In genomic region chr14:74640819-74641381, GRCm38 (mm10) we compare ENCODE assay signal across 8 mouse cellular contexts. TPM values are rescaled to one million over a fixed set of nuclear protein-coding genes. Genes with fewer than 3 reads are reported as not detected.
DNase-seq lines count a peak whose midpoint lies in the region; ATAC-seq and TF ChIP-seq lines count a peak whose summit lies in the region.

TSS of gene Htr2a (plus strand) at chr14:74640840.

- WGBS in forebrain, embryonic 16.5 days, result under 1% methylated on average over 20 of the region's 20 CpGs
- WGBS in midbrain, embryonic 13.5 days, result under 1% methylated on average over 20 of the region's 20 CpGs

- H3K9ac ChIP-seq in forebrain, embryonic 16.5 days (replicated peaks; ENCODE audit: low read depth, low read length), result peak within 1 kb of the TSS; percentile 44
- peak within 1 kb of the TSS; percentile 49 for H3K9ac ChIP-seq in midbrain, embryonic 13.5 days (replicated peaks)

- H3K9me3 ChIP-seq in forebrain, embryonic 16.5 days (ENCODE audit: control insufficient read depth, low read length), result no peaks in the 10 kb centered on the region
- H3K9me3 ChIP-seq in midbrain, embryonic 13.5 days, result no peaks in the 10 kb centered on the region

- H3K36me3 ChIP-seq in forebrain, embryonic 16.5 days (ENCODE audit: control insufficient read depth, insufficient read depth), result no peaks in the 10 kb centered on the region
- H3K36me3 ChIP-seq in midbrain, embryonic 13.5 days, result no peaks in the 10 kb centered on the region

- peak within 1 kb of the TSS; percentile 93 for H3K4me2 ChIP-seq in forebrain, embryonic 16.5 days (ENCODE audit: low read length)
- H3K4me2 ChIP-seq in midbrain, embryonic 13.5 days (replicated peaks), result peak within 1 kb of the TSS; percentile 85

- no peak for TF ChIP-seq POLR2A in brain, embryonic 14.5 days (IDR thresholded peaks at IDR 0.05; ENCODE audit: borderline replicate concordance, extremely low read depth, insufficient read depth, insufficient read length, poor library complexity, severe bottlenecking)

- peaks cover 22% of the 10 kb centered on the region for H3K4me1 ChIP-seq in forebrain, embryonic 16.5 days (replicated peaks; ENCODE audit: control insufficient read depth, insufficient read depth, low read length)
- H3K4me1 ChIP-seq in midbrain, embryonic 13.5 days (replicated peaks), result peaks cover 25% of the 10 kb centered on the region

- DNase-seq in left cerebral cortex, adult 2 months (ENCODE audit: extremely low spot score in 1 of 2, low spot score in 2 of 2), result peak; percentile 24 to 25
- no peak for DNase-seq in left cerebral cortex, adult 11 months (ENCODE audit: low spot score)
- peak; percentile 73 for DNase-seq in brain, embryonic 14.5 days (ENCODE audit: low read depth)
- peak; percentile 36 to 60 for DNase-seq in kidney, postnatal 4 days
- no peak for DNase-seq in cerebellum, postnatal 4 days (ENCODE audit: low spot score in 2 of 2)
- no peak for DNase-seq in gastrocnemius, postnatal 10 days

- intact Hi-C loops in left cerebral cortex, adult 2 months (cut with DNase I), result loop anchor here (10.0 kb wide), 1 partner anchor 1066 kb away; no protein-coding TSS in a partner anchor

- ATAC-seq in forebrain, embryonic 16.5 days, result peak; percentile 77
- peak; percentile 78 for ATAC-seq in midbrain, embryonic 13.5 days

- TF ChIP-seq CTCF in left cerebral cortex, adult 2 months (IDR thresholded peaks at IDR 0.05), result peak; percentile 14
- TF ChIP-seq CTCF in brain, embryonic 14.5 days (IDR thresholded peaks at IDR 0.05; ENCODE audit: borderline replicate concordance, extremely low read depth, insufficient read depth, insufficient read length), result peak; percentile 13; the same call in 1 of the 2 replicates

- peaks cover 11% of the 10 kb centered on the region; the same call in 1 of the 2 replicates for H3K27me3 ChIP-seq in forebrain, embryonic 16.5 days (replicated peaks; ENCODE audit: control insufficient read depth, insufficient read depth, low read length)
- peaks cover 31% of the 10 kb centered on the region for H3K27me3 ChIP-seq in midbrain, embryonic 13.5 days

- peak within 1 kb of the TSS; percentile 83 for H3K27ac ChIP-seq in left cerebral cortex, adult 2 months
- peak within 1 kb of the TSS; percentile 39; the same call in 1 of the 2 replicates for H3K27ac ChIP-seq in forebrain, embryonic 16.5 days (ENCODE audit: low read length)
- H3K27ac ChIP-seq in midbrain, embryonic 13.5 days, result no peak within 1 kb of the TSS

- peak within 1 kb of the TSS; percentile 49 for H3K4me3 ChIP-seq in left cerebral cortex, adult 2 months
- H3K4me3 ChIP-seq in forebrain, embryonic 16.5 days (replicated peaks; ENCODE audit: low read length), result peak within 1 kb of the TSS; percentile 50
- peak within 1 kb of the TSS; percentile 44 for H3K4me3 ChIP-seq in midbrain, embryonic 13.5 days (replicated peaks)

RNA-seq across cellular contexts. Expression of gene Htr2a, which starts in this region (rescaled TPM):
- 10 to 100 TPM; 24.5 to 29.3 TPM for total RNA-seq in left cerebral cortex, adult 2 months (2021)
- polyA plus RNA-seq in brain, embryonic 14.5 days (2012; rRNA removed), result 1.6 and 2.4 TPM in 2 replicates
- polyA plus RNA-seq in forebrain, embryonic 16.5 days (2015; fragmentation: Nextera tagmentation; extraction: Ambion mirVana), result 2.0 and 2.7 TPM in 2 replicates
- polyA plus RNA-seq in midbrain, embryonic 13.5 days (2015; fragmentation: Nextera tagmentation; extraction: Ambion mirVana), result 1.2 and 1.3 TPM in 2 replicates
- under 1 TPM; 0.61 to 0.72 TPM for total RNA-seq in gastrocnemius, postnatal 10 days (2021)

Comparison
In these comparisons a context has a peak if more than half of its experiments do, and no peak if none do; other contexts are left out.
1. RNA of gene Htr2a (total RNA-seq): 24.5 to 29.3 TPM in left cerebral cortex, adult 2 months; 0.61 to 0.72 TPM in gastrocnemius, postnatal 10 days; every median in the first group is over 10 times any median in the second.
2. DNase-seq: peak in left cerebral cortex, adult 2 months (2 of 2), brain, embryonic 14.5 days (single experiment) and kidney, postnatal 4 days (2 of 2); none in left cerebral cortex, adult 11 months (single experiment), cerebellum, postnatal 4 days (0 of 2) and gastrocnemius, postnatal 10 days (single experiment).
3. Peak in every context shown above with its lines, with median percentiles within 50 percentile points of each other: H3K4me3 ChIP-seq.